Mouse (Mus musculus): ENCODE data around the gene Nsmf. TPM values are rescaled to one million over a fixed set of nuclear protein-coding genes. Genes with fewer than 3 reads are reported as not detected.
A peak's percentile ranks its signal among the peaks of the same experiment; 100 is the strongest.

Nsmf gene
- 10 to 100 TPM in 1 of 2 experiments, 1 to 10 TPM in 1; 6.9 to 15.0 TPM for total RNA-seq (2021)
- long read RNA-seq, experiment 1, transcript Nsmf-201 (15 exons, 2,922 nt), result major isoform, 5 of 13 reads
- long read RNA-seq, experiment 1, partial matches to known transcripts, result 2 of 13 reads
- long read RNA-seq, experiment 1, other reads (novel, unspliced or antisense), result 5 of 13 reads
- long read RNA-seq, experiment 2, partial matches to known transcripts, result 0 of 9 reads
- long read RNA-seq, experiment 2, other reads (novel, unspliced or antisense), result 4 of 9 reads

- DNase-seq, result peak; percentile 93
- H3K27ac ChIP-seq, result peak within 1 kb of the TSS; percentile 86
- TF ChIP-seq CTCF (IDR thresholded peaks at IDR 0.05), result peak; percentile 22; the same call in 1 of the 2 replicates
- H3K4me3 ChIP-seq, result peak within 1 kb of the TSS; percentile 73
- intact Hi-C loops (cut with DNase I), result no loop called here
Measured at GRCm38 (mm10) chr2:25054221-25055067, at the start of gene Nsmf. Gene Nsmf, plus strand, starts transcription at chr2:25054355.

- intact Hi-C loops (cut with DNase I), result no loop called here
- H3K27ac ChIP-seq, result no peak overlapping the region
- no peak for DNase-seq
- H3K4me3 ChIP-seq, result no peak overlapping the region
- TF ChIP-seq CTCF (IDR thresholded peaks at IDR 0.05), result no peak
Measured at GRCm38 (mm10) chr2:25006767-25007166, 47.4 kb upstream of the Nsmf start.

DNA sequence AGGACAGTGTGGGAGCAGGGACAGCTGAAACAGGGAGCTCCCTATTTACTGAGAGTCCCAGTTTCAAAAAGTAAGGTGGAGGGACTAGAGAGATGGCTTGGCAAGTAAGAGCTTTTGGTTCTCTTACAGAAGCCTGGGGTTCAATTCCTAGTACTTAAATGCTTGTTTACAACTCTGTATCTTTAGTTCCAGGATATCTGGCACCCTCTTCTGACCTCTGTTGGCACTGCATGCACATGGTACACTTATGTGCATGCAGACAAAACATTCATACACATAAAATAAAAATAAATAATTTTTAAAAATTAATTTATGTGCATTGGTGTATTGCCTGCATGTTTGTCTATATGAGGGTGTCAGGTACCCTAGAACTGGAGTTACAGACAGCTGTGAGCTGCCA is 45.9 kb upstream of the Nsmf start:
- DNase-seq, result no peak
- TF ChIP-seq CTCF (IDR thresholded peaks at IDR 0.05), result peak; percentile 26
- no peak overlapping the region for H3K4me3 ChIP-seq
- H3K27ac ChIP-seq, result no peak overlapping the region
- intact Hi-C loops (cut with DNase I), result no loop called here

DNA sequence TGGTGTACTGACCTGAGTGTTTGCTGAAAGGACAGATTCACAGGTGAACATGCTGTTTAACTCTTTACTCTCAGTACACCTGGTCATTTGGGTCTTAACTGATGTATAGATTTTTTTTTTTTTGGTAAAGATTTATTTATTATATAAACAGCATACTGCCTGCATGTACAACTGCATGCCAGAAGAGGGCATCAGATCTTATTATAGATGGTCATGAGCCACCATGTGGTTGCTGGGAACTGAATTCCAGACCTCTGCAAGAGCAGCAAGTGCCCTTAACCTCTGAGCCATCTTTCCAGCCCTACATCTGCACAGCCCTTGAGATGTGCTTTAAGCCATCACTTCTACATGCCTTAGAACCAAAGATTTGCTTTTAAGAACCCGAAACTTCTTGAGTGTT is 31.5 kb upstream of the Nsmf start:
- TF ChIP-seq CTCF (IDR thresholded peaks at IDR 0.05), result 0 out of 2 replicates have a peak, but pooled peaks have one; percentile 9
- DNase-seq, result no peak
- intact Hi-C loops (cut with DNase I), result no loop called here
- no peak overlapping the region for H3K27ac ChIP-seq
- H3K4me3 ChIP-seq, result no peak overlapping the region

DNA sequence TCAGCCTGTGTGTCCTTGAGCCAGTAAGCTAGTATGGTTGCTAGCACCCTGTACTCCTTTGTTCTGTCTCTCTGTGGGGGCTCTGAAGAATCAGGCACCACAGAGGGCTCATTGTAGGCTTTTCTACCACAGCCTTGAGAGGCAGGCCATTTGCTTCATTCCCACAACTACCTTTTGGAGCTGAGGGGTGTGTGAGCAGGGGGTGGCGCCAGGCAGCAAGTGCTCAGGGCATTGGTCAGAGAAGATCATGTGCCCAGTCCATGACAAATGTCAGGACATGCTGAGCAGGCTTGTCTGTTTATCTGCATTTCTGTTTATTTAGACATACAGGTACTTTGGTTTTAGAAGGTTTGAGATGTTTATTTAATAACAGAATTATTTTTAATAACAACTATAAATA is 29.0 kb upstream of the Nsmf start:
- intact Hi-C loops (cut with DNase I), result no loop called here
- Histone ChIP-seq H3K4me3 (no peak overlapping the region), H3K27ac (no peak overlapping the region)
- no peak for TF ChIP-seq CTCF (IDR thresholded peaks at IDR 0.05)
- DNase-seq, result no peak

DNA sequence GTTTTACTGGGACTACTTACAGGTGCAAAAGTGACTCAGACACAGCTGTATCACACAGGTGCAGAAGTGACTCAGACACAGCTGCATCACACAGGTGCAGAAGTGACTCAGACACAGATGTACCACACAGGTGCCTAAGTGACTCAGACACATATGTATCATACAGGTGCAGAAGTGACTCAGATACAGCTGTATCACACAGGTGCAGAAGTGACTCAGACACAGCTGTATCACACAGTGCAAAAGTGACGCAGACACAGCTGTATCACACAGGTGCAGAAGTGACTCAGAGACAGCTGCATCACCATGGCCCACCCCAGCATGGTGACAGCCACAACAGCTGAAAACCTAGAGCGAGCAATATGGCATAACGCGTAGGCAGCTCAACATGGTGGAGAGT is 19.2 kb upstream of the Nsmf start:
- intact Hi-C loops (cut with DNase I), result no loop called here
- TF ChIP-seq CTCF (IDR thresholded peaks at IDR 0.05), result no peak
- DNase-seq, result no peak
- H3K4me3 ChIP-seq, result no peak overlapping the region
- no peak overlapping the region for H3K27ac ChIP-seq

- no peak overlapping the region for H3K4me3 ChIP-seq
- intact Hi-C loops (cut with DNase I), result no loop called here
- TF ChIP-seq CTCF (IDR thresholded peaks at IDR 0.05), result no peak
- no peak overlapping the region for H3K27ac ChIP-seq
- no peak for DNase-seq
Measured at GRCm38 (mm10) chr2:25040089-25040488, 14.1 kb upstream of the Nsmf start.

DNA sequence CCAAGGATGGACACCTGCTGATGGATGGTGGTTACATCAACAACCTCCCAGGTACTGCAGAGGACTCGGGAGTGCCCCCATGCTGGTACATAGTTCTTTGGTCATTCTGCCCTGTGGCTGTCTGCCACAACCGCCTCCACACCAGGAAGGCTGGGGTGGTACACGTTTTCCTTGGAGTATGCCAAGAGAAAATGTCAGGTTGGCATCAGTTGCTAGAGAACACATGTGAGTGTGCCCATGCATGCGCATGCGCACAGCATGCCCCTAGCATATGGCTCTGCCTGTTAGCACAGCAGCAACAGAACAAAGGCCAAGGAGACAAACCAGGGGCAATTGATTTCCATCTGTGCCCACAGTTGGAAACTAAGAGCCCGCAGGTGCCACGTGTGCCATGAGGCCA is 3.2 kb upstream of the Nsmf start:
- Histone ChIP-seq H3K4me3 (no peak overlapping the region), H3K27ac (no peak overlapping the region)
- DNase-seq, result no peak
- no peak for TF ChIP-seq CTCF (IDR thresholded peaks at IDR 0.05)
- intact Hi-C loops (cut with DNase I), result no loop called here

DNA sequence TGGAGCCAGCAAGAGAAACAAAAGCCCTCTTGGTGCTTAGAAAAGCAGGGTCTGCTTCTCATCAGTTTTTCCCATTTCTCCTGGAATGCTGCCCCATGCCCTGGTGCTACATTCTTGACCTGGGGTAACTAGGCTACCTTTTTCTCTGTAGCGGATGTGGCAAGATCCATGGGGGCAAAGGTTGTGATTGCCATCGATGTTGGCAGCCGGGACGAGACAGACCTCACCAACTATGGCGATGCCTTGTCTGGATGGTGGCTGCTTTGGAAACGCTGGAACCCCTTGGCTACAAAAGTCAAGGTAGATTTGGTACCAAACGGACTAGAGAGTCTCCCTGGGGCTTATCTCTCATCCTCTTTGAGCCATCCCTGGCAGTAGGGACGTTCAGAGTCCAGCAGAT is 2.7 kb upstream of the Nsmf start:
- intact Hi-C loops (cut with DNase I), result no loop called here
- no peak for DNase-seq
- no peak for TF ChIP-seq CTCF (IDR thresholded peaks at IDR 0.05)
- Histone ChIP-seq H3K4me3 (no peak overlapping the region), H3K27ac (no peak overlapping the region)

DNA sequence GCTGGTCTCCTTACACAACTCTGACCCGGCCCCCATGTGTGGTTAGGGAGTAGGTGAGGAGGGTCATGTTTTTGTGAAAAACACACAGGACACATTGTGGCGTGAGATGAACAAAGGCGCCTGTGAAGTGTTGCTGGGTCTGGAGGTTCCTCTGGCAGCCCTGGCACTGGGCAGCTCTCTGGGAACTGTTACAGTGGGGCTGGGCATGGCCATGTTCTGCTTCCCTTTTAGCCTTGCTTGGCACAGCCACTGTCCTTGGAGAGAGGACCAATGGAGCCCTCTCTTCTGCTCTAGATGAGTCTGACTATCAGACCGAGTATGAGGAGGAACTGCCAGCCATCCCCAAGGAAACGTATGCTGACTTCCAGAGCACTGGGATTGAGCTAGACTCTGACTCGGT is 1.1 kb upstream of the Nsmf start:
- TF ChIP-seq CTCF (IDR thresholded peaks at IDR 0.05), result no peak
- Histone ChIP-seq H3K27ac (no peak overlapping the region), H3K4me3 (no peak overlapping the region)
- DNase-seq, result no peak
- intact Hi-C loops (cut with DNase I), result no loop called here

DNA sequence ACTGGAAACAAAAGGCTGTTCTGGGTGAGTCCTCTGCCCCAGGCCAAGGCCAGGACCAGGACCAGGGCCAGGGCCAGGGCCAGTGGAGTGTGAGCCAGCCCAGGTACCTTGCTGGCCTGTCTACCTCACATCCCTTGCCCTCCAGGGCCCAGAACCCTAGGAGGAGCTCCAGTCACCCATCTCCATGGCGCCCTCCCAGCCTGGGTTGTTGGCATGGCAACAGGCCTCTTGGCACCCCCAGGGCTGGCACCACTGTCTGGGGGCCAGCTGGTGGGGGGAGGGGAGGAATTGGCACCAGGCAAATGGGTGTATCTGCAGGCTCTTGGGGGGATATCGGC is 882 bp downstream of the Nsmf start:
- Histone ChIP-seq H3K27ac (peak overlapping the region; percentile 86), H3K4me3 (peak overlapping the region; percentile 73)
- no peak for TF ChIP-seq CTCF (IDR thresholded peaks at IDR 0.05)
- peak; percentile 41 for DNase-seq
- intact Hi-C loops (cut with DNase I), result no loop called here

DNA sequence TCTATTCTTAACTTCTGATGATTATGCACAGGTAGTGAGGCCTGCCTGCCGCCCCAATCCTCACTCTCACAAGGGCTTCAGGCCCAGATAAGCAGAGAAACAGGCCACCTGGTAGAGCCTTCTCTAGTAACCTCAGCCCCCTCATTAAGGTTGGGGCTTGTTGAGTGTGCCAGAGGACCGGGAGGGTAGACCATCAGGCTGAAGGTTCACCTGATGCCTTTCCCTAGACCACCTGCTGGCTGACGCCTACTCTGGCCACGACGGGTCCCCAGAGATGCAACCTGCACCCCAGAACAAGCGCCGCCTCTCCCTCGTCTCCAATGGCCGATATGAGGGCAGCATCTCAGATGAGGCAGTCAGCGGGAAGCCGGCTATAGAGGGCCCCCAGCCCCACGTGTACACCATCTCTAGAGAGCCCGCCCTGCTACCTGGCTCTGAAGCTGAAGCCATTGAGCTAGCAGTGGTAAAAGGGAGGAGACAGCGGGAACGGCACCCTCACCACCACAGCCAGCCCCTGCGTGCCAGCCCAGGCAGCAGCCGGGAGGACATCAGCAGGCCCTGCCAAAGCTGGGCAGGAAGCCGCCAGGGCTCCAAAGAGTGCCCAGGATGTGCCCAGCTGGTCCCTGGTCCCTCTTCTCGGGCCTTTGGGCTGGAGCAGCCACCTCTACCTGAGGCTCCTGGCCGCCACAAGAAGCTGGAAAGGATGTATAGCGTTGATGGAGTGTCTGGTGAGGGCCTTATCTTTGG is 1.4 kb downstream of the Nsmf start:
- DNase-seq, result no peak
- H3K4me3 ChIP-seq, result peak overlapping the region; percentile 73
- no peak for TF ChIP-seq CTCF (IDR thresholded peaks at IDR 0.05)
- intact Hi-C loops (cut with DNase I), result no loop called here
- H3K27ac ChIP-seq, result no peak overlapping the region

DNA sequence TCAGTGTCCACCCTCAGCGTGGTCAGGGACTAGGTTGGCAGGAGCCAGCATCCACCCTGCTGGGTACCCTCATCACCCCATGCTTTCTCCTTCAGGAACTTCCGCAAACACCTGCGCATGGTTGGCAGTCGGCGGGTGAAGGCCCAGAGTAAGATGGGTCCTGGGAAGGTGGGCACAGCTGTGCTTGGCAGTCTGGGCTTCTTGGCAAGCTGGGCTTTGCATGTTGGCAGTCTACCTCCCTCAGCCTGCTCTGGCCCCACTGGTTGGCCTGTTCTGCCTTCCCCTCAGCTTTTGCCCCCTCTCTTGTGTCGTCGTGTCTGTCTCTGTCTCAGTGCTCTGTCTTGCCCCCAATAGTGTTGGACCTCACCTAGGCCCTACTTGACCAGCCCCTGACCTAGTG is 4.8 kb downstream of the Nsmf start:
- no peak overlapping the region for H3K27ac ChIP-seq
- DNase-seq, result no peak
- intact Hi-C loops (cut with DNase I), result no loop called here
- H3K4me3 ChIP-seq, result no peak overlapping the region
- no peak for TF ChIP-seq CTCF (IDR thresholded peaks at IDR 0.05)
